Mouse (Mus musculus) heart, embryonic 14.5 days (tissue): ENCODE measurements around the gene Grm7. TPM values are rescaled to one million over a fixed set of nuclear protein-coding genes. Genes with fewer than 3 reads are reported as not detected.

Experiments
- ATAC-seq: fragments of 200-750 bp; cut with Nextera tagmentation; 2 replicates; pipeline ENCODE4 v1.8.0; 2017; ENCODE audit warnings: low read depth, moderate TSS enrichment; ENCODE audit not compliant: insufficient number of reproducible peaks, insufficient read depth, low FRiP score
- H3K27ac ChIP-seq, 2 experiments: fragments of 200-500 bp in 1 of 2; fragments of 300-500 bp in 1 of 2; sonication (generic) in 1 of 2; replicated peaks in 1 of 2; 2 replicates each; pipeline ENCODE4 v1.5.1; 2012 to 2014; ENCODE audit warnings: low read depth in 2 of 2, low read length in 2 of 2, control low read depth in 1 of 2, mild to moderate bottlenecking in 1 of 2, mixed read lengths in 1 of 2; ENCODE audit not compliant: control insufficient read depth in 1 of 2, insufficient read depth in 1 of 2
- H3K27me3 ChIP-seq: fragments of 300-500 bp; sonication (generic); 2 replicates; pipeline ENCODE4 v1.6.1; 2014; ENCODE audit warnings: mild to moderate bottlenecking, low read length, control low read depth; ENCODE audit not compliant: control insufficient read depth, insufficient read depth
- H3K36me3 ChIP-seq: fragments of 300-500 bp; sonication (generic); 2 replicates; pipeline ENCODE4 v1.6.1; 2014; ENCODE audit warnings: mild to moderate bottlenecking, control low read depth, low read length, mixed read lengths; ENCODE audit not compliant: control insufficient read depth, insufficient read depth
- H3K4me1 ChIP-seq, 2 experiments: fragments of 200-500 bp in 1 of 2; fragments of 300-500 bp in 1 of 2; sonication (generic) in 1 of 2; 2 replicates each; pipeline ENCODE4 v1.6.1; 2012 to 2014; ENCODE audit warnings: low read length in 2 of 2, control low read depth in 1 of 2, mixed read lengths in 1 of 2; ENCODE audit not compliant: control insufficient read depth in 2 of 2, insufficient read depth in 2 of 2
- H3K4me2 ChIP-seq: fragments of 300-500 bp; sonication (generic); 2 replicates; pipeline ENCODE4 v1.6.1; 2014; ENCODE audit warnings: mild to moderate bottlenecking, low read length
- H3K4me3 ChIP-seq, 2 experiments: fragments of 200-500 bp in 1 of 2; fragments of 300-500 bp in 1 of 2; sonication (generic) in 1 of 2; 2 replicates each; pipeline ENCODE4 v1.5.1; 2012 to 2014; ENCODE audit warnings: low read length in 2 of 2, mild to moderate bottlenecking in 2 of 2, control low read depth in 1 of 2, low read depth in 1 of 2, moderate library complexity in 1 of 2; ENCODE audit not compliant: control insufficient read depth in 1 of 2, insufficient read depth in 1 of 2
- H3K9ac ChIP-seq: fragments of 300-500 bp; sonication (generic); 2 replicates; pipeline ENCODE4 v1.6.1; 2014; ENCODE audit warnings: mild to moderate bottlenecking, low read length
- H3K9me3 ChIP-seq: fragments of 300-500 bp; sonication (generic); 2 replicates; pipeline ENCODE4 v1.6.1; 2016; ENCODE audit warnings: low read length, control low read depth; ENCODE audit not compliant: control insufficient read depth
- WGBS: fragments of 180-500 bp; shearing (Covaris S2); extraction: QIAGEN DNeasy Blood & Tissue Kit; methylation state at CpG from one replicate; pipeline ENCODE4 v1.1.7; 2014; 5-methylcytosine and 5-hydroxymethylcytosine counted together
- polyA plus RNA-seq: library from polyadenylated mRNA; unstranded; fragments of >200 nt; fragmentation: Nextera tagmentation; extraction: Ambion mirVana; gene quantifications from 2 replicates; pipeline ENCODE4 v1.2.1, GENCODE M21; 2014

Grm7 gene
- polyA plus RNA-seq, 1 experiment from 2014 or later = 0.73 TPM

GRCm38 (mm10) chr6:111510768-111511459 lies 865.5 kb downstream of the Grm7 start:
- Histone ChIP-seq H3K4me3 (no peak overlapping the region), H3K4me1 (no peaks in the 10 kb centered on the region), H3K27me3 (no peaks in the 10 kb centered on the region), H3K36me3 (no peaks in the 10 kb centered on the region), H3K27ac (no peak overlapping the region), H3K9me3 (no peaks in the 10 kb centered on the region), H3K4me2 (no peak overlapping the region), H3K9ac (no peak overlapping the region)
- no peak for ATAC-seq
- 74% methylated on average over 1 of the region's 1 CpGs for WGBS

- Histone ChIP-seq H3K4me3 (no peak overlapping the region), H3K9me3 (no peaks in the 10 kb centered on the region), H3K4me1 (no peaks in the 10 kb centered on the region), H3K36me3 (no peaks in the 10 kb centered on the region), H3K27ac (no peak overlapping the region), H3K9ac (no peak overlapping the region), H3K4me2 (no peak overlapping the region), H3K27me3 (no peaks in the 10 kb centered on the region)
- ATAC-seq = no peak
- WGBS = 53% methylated on average over 2 of the region's 2 CpGs
These were observed 867.0 kb downstream of the Grm7 start for GRCm38 (mm10) chr6:111512359-111512758.

GRCm38 (mm10) chr6:111521229-111521628 lies 875.8 kb downstream of the Grm7 start:
- 72% methylated on average over 1 of the region's 1 CpGs for WGBS
- Histone ChIP-seq H3K27me3 (no peaks in the 10 kb centered on the region), H3K4me2 (no peak overlapping the region), H3K9me3 (no peaks in the 10 kb centered on the region), H3K4me1 (no peaks in the 10 kb centered on the region), H3K36me3 (no peaks in the 10 kb centered on the region), H3K27ac (no peak overlapping the region), H3K4me3 (no peak overlapping the region), H3K9ac (no peak overlapping the region)
- ATAC-seq = no peak

- Histone ChIP-seq H3K4me3 (no peak overlapping the region), H3K36me3 (no peaks in the 10 kb centered on the region), H3K4me2 (no peak overlapping the region), H3K27me3 (no peaks in the 10 kb centered on the region), H3K4me1 (no peaks in the 10 kb centered on the region), H3K27ac (no peak overlapping the region), H3K9me3 (no peaks in the 10 kb centered on the region), H3K9ac (no peak overlapping the region)
- ATAC-seq = no peak
These were observed 876.7 kb downstream of the Grm7 start for GRCm38 (mm10) chr6:111522122-111522521.

GRCm38 (mm10) chr6:111529985-111530384 lies 884.6 kb downstream of the Grm7 start:
- Histone ChIP-seq H3K27me3 (no peaks in the 10 kb centered on the region), H3K4me1 (no peaks in the 10 kb centered on the region), H3K36me3 (no peaks in the 10 kb centered on the region), H3K4me3 (no peak overlapping the region), H3K9me3 (no peaks in the 10 kb centered on the region), H3K9ac (no peak overlapping the region), H3K4me2 (no peak overlapping the region), H3K27ac (no peak overlapping the region)
- no peak for ATAC-seq
- 57% methylated on average over 2 of the region's 2 CpGs for WGBS

GRCm38 (mm10) chr6:111558588-111558987 lies 913.2 kb downstream of the Grm7 start:
- Histone ChIP-seq H3K4me2 (no peak overlapping the region), H3K4me1 (no peaks in the 10 kb centered on the region), H3K4me3 (no peak overlapping the region), H3K9me3 (no peaks in the 10 kb centered on the region), H3K27ac (no peak overlapping the region), H3K9ac (no peak overlapping the region), H3K27me3 (no peaks in the 10 kb centered on the region), H3K36me3 (no peaks in the 10 kb centered on the region)
- no peak for ATAC-seq
- 87% methylated on average over 1 of the region's 1 CpGs for WGBS

GRCm38 (mm10) chr6:111559459-111559858 lies 914.1 kb downstream of the Grm7 start:
- WGBS = 48% methylated on average over 3 of the region's 3 CpGs
- H3K36me3 ChIP-seq = no peaks in the 10 kb centered on the region
- no peaks in the 10 kb centered on the region for H3K27me3 ChIP-seq
- no peaks in the 10 kb centered on the region for H3K4me1 ChIP-seq
- no peaks in the 10 kb centered on the region for H3K9me3 ChIP-seq
- no peak overlapping the region for H3K4me3 ChIP-seq
- H3K9ac ChIP-seq = no peak overlapping the region
- no peak overlapping the region for H3K27ac ChIP-seq
- no peak overlapping the region for H3K4me2 ChIP-seq
- no peak for ATAC-seq

- 83% methylated on average over 7 of the region's 7 CpGs for WGBS
- H3K27me3 ChIP-seq = no peaks in the 10 kb centered on the region
- no peak for ATAC-seq
These were observed 916.0 kb downstream of the Grm7 start for GRCm38 (mm10) chr6:111561347-111561746.

More at GRCm38 (mm10) chr6:111561347-111561746, 916.0 kb downstream of the Grm7 start:
- Histone ChIP-seq H3K9me3 (no peaks in the 10 kb centered on the region), H3K4me2 (no peak overlapping the region), H3K4me1 (no peaks in the 10 kb centered on the region), H3K4me3 (no peak overlapping the region), H3K27ac (no peak overlapping the region), H3K9ac (no peak overlapping the region), H3K36me3 (no peaks in the 10 kb centered on the region)
